Mouse (Mus musculus) MN1 (cell line): ENCODE measurements around the gene Hmmr.
A peak's percentile ranks its signal among the peaks of the same experiment; 100 is the strongest.

Experiments used
- DNase-seq: peaks from one replicate; pipeline ENCODE4 v3.0.0-alpha.2; 2016; ENCODE audit warnings: low spot score

Gene Hmmr

GRCm38 (mm10) chr11:40694311-40695087 lies 38.7 kb downstream of the Hmmr start:
- peak; percentile 79 for DNase-seq

- DNase-seq = peak; percentile 85
These were observed 39.8 kb downstream of the Hmmr start for GRCm38 (mm10) chr11:40693366-40693951.

GRCm38 (mm10) chr11:40692511-40693365 lies 40.5 kb downstream of the Hmmr start:
- DNase-seq = peak; percentile 98

- DNase-seq = no peak
These were observed 41.1 kb downstream of the Hmmr start for GRCm38 (mm10) chr11:40692101-40692509.

- peak; percentile 24 for DNase-seq
These were observed 42.6 kb downstream of the Hmmr start for GRCm38 (mm10) chr11:40690444-40691127.

- no peak for DNase-seq
These were observed 49.9 kb downstream of the Hmmr start for GRCm38 (mm10) chr11:40683295-40683694.

GRCm38 (mm10) chr11:40682456-40682855 lies 50.8 kb downstream of the Hmmr start:
- no peak for DNase-seq

GRCm38 (mm10) chr11:40677169-40677568 lies 56.1 kb downstream of the Hmmr start:
- DNase-seq = no peak

- no peak for DNase-seq
These were observed 58.0 kb downstream of the Hmmr start for GRCm38 (mm10) chr11:40675014-40675730.
